Mouse (Mus musculus) liver, adult 2 months (tissue): ENCODE measurements around the gene Sprr2h.

Experiments used
- CTCF ChIP-seq: fragments of 200-500 bp; IDR thresholded peaks from 2 replicates; pipeline ENCODE4 v1.5.1; 2011; ENCODE audit warnings: low read depth, low read length, control low read depth
- POLR2A ChIP-seq: fragments of 200-500 bp; IDR thresholded peaks from 2 replicates; pipeline ENCODE4 v1.6.1; 2011; ENCODE audit warnings: low read length, control low read depth; ENCODE audit not compliant: insufficient read depth; ENCODE audit errors: extremely low read depth

GRCm38 (mm10) chr3:92432282-92432681 lies 46.8 kb downstream of the Sprr2h start, which contains the start of gene Sprr2k:
- TF ChIP-seq CTCF (no peak), POLR2A (no peak)
